Mouse (Mus musculus): ENCODE measurements around the gene Vps8. TPM values are rescaled to one million over a fixed set of nuclear protein-coding genes. Genes with fewer than 3 reads are reported as not detected.

Vps8 gene
- polyA plus RNA-seq, 2 experiments = 3.0 to 5.1 TPM

DNA sequence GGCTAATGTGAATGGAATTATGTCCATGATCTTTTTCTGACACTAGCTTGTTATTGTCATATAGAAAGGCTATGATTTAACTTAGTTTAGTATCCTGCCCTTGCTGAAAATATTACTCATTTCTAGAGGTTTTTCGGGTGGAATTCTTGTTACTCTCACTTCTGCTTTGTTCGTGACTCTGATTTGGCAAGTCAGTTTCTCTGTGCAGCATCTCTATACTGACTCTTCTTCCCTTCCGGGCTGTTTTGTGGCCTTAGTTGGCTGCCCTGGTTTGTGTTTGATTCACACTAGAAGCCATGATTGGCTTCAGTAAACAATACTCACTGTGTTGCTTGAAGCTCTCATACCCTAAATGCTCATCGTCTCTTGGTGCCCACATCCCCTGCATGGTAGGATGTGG is 207.7 kb downstream of the Vps8 start:
- ATAC-seq (ENCODE audit: insufficient read depth) (no peak), DNase-seq (ENCODE audit: low read depth in 3 of 3, low spot score in 3 of 3) (no peak)
- Histone ChIP-seq H3K4me1 (replicated peaks; ENCODE audit: control insufficient read depth in 2 of 2, insufficient read depth in 2 of 2, low read length in 1 of 2) (peaks cover 0 to 5% of the 10 kb centered on the region in 2 experiments; a peak in 2 of 4 replicates), H3K27ac (no peak overlapping the region), H3K9ac (replicated peaks) (no peak overlapping the region), H3K9me3 (ENCODE audit: control insufficient read depth, low read length) (no peaks in the 10 kb centered on the region), H3K4me3 (ENCODE audit: insufficient read depth in 1 of 2, low read depth in 2 of 2, low read length in 2 of 2) (no peak overlapping the region), H3K36me3 (replicated peaks; ENCODE audit: control insufficient read depth, insufficient read depth, low read depth) (no peaks in the 10 kb centered on the region), H3K4me2 (ENCODE audit: low read depth) (no peak overlapping the region), H3K27me3 (ENCODE audit: control insufficient read depth, insufficient read depth, low read length) (no peaks in the 10 kb centered on the region)
- no peak for TF ChIP-seq EP300 (IDR thresholded peaks at IDR 0.05; ENCODE audit: low read depth)
- no peak for TF ChIP-seq CTCF (IDR thresholded peaks at IDR 0.05; ENCODE audit: low read depth)
- WGBS (ENCODE audit: insufficient replicate concordance) = 62% methylated on average over 4 of the region's 4 CpGs

DNA sequence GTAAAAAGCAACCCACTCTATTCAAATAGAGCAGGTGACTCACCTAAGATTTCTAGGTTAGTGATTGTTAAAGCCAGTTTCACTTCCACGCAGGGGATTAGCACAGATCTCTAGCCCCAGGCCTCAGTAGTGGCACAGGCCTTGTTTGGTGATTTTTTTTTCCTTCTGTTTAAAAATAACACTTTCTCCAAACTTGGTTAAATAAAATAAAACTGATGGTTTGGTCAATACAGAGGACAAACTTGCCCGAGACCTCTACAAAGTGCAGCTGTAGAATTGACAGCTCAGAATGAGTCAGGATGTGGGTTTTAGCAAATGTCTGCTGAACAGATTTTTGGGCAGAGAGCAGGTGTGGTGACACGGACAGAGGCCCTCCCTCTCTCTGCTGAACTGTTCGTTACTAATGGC is 208.9 kb downstream of the Vps8 start:
- no peak overlapping the region for H3K9ac ChIP-seq (replicated peaks)
- no peak for DNase-seq (ENCODE audit: low read depth in 3 of 3, low spot score in 3 of 3)
- no peaks in the 10 kb centered on the region for H3K36me3 ChIP-seq (replicated peaks; ENCODE audit: control insufficient read depth, insufficient read depth, low read depth)
- H3K4me2 ChIP-seq (ENCODE audit: low read depth) = no peak overlapping the region
- no peak overlapping the region for H3K4me3 ChIP-seq (ENCODE audit: insufficient read depth in 1 of 2, low read depth in 2 of 2, low read length in 2 of 2)
- no peak overlapping the region for H3K27ac ChIP-seq
- peaks cover 0 to 5% of the 10 kb centered on the region in 2 experiments; a peak in 2 of 4 replicates for H3K4me1 ChIP-seq (replicated peaks; ENCODE audit: control insufficient read depth in 2 of 2, insufficient read depth in 2 of 2, low read length in 1 of 2)
- ATAC-seq (ENCODE audit: insufficient read depth) = no peak
- no peaks in the 10 kb centered on the region for H3K9me3 ChIP-seq (ENCODE audit: control insufficient read depth, low read length)
- H3K27me3 ChIP-seq (ENCODE audit: control insufficient read depth, insufficient read depth, low read length) = no peaks in the 10 kb centered on the region
- no peak for TF ChIP-seq CTCF (IDR thresholded peaks at IDR 0.05; ENCODE audit: low read depth)
- TF ChIP-seq EP300 (IDR thresholded peaks at IDR 0.05; ENCODE audit: low read depth) = no peak
- 57% methylated on average over 4 of the region's 4 CpGs for WGBS (ENCODE audit: insufficient replicate concordance)

DNA sequence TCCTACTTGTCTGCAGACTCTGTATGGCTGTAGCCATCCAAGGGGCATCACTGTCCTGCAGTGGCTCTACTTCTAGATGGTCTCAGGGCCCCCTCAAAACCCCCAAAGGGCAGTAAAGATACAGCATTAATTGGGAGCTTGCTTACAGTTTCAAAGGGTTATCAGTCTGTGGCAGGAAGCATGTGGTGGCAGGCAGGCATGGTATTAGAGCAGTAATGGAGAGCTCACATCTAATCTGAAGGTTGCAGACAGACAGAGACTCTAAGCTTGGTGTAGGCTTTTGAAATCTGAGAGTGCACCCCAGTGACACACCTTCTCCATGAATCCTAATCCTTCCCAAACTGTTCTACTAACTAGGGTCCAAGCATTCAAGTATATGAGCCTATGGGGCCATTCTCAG is 211.5 kb downstream of the Vps8 start:
- Histone ChIP-seq H3K9me3 (ENCODE audit: control insufficient read depth, low read length) (no peaks in the 10 kb centered on the region), H3K27me3 (ENCODE audit: control insufficient read depth, insufficient read depth, low read length) (no peaks in the 10 kb centered on the region), H3K4me3 (ENCODE audit: insufficient read depth in 1 of 2, low read depth in 2 of 2, low read length in 2 of 2) (no peak overlapping the region), H3K4me2 (ENCODE audit: low read depth) (no peak overlapping the region), H3K4me1 (replicated peaks; ENCODE audit: control insufficient read depth in 2 of 2, insufficient read depth in 2 of 2, low read length in 1 of 2) (peaks cover 0 to 7% of the 10 kb centered on the region in 2 experiments; a peak in 2 of 4 replicates), H3K9ac (replicated peaks) (no peak overlapping the region), H3K27ac (no peak overlapping the region), H3K36me3 (replicated peaks; ENCODE audit: control insufficient read depth, insufficient read depth, low read depth) (no peaks in the 10 kb centered on the region)
- TF ChIP-seq EP300 (IDR thresholded peaks at IDR 0.05; ENCODE audit: low read depth) = no peak
- TF ChIP-seq CTCF (IDR thresholded peaks at IDR 0.05; ENCODE audit: low read depth) = no peak
- ATAC-seq (ENCODE audit: insufficient read depth) = 0 out of 2 replicates have a peak, but pooled peaks have one; percentile 47
- DNase-seq (ENCODE audit: low read depth in 3 of 3, low spot score in 3 of 3) = no peak

DNA sequence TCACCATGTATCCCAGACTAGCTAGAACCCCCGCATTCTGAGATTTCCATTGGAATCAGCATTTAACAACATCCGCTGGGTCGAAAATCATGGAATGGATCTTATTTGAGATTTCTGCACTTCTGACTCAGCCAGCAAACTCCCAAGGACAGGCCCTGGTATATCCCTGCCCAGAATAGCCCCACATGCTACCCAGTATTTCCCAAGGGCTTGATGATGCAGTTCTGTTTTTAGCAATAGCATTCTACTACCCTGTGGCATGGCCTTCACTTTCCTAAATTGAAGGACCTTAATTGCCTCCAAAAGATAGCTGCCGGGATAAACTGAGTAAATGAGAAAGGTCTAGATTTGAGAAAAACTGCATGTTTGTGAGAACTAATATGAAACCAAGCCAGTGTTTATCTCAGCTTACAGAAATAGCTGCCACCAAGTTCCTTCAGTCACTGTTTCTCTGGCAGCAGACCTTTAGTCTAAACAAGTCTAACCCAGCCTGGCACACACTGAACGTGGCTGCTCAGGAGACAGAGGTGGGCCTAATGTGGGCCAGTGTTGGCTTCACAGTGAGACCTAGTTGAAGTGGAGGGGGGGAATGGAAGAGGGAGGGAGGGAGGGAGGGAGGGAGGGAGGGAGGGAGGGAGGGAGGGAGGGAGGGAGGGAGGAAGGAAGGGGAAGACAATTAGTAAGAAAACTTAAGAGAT is 213.4 kb downstream of the Vps8 start:
- H3K36me3 ChIP-seq (replicated peaks; ENCODE audit: control insufficient read depth, insufficient read depth, low read depth) = no peaks in the 10 kb centered on the region
- H3K9ac ChIP-seq (replicated peaks) = no peak overlapping the region
- WGBS (ENCODE audit: insufficient replicate concordance) = 68% methylated on average over 5 of the region's 5 CpGs
- H3K4me1 ChIP-seq (replicated peaks; ENCODE audit: control insufficient read depth in 2 of 2, insufficient read depth in 2 of 2, low read length in 1 of 2) = peaks cover 0 to 7% of the 10 kb centered on the region in 2 experiments; a peak in 2 of 4 replicates
- no peaks in the 10 kb centered on the region for H3K27me3 ChIP-seq (ENCODE audit: control insufficient read depth, insufficient read depth, low read length)
- H3K9me3 ChIP-seq (ENCODE audit: control insufficient read depth, low read length) = no peaks in the 10 kb centered on the region
- no peak overlapping the region for H3K4me3 ChIP-seq (ENCODE audit: insufficient read depth in 1 of 2, low read depth in 2 of 2, low read length in 2 of 2)
- TF ChIP-seq CTCF (IDR thresholded peaks at IDR 0.05; ENCODE audit: low read depth) (no peak), EP300 (IDR thresholded peaks at IDR 0.05; ENCODE audit: low read depth) (no peak)
- no peak overlapping the region for H3K4me2 ChIP-seq (ENCODE audit: low read depth)
- H3K27ac ChIP-seq = no peak overlapping the region
- no peak for DNase-seq (ENCODE audit: low read depth in 3 of 3, low spot score in 3 of 3)
- ATAC-seq (ENCODE audit: insufficient read depth) = no peak

DNA sequence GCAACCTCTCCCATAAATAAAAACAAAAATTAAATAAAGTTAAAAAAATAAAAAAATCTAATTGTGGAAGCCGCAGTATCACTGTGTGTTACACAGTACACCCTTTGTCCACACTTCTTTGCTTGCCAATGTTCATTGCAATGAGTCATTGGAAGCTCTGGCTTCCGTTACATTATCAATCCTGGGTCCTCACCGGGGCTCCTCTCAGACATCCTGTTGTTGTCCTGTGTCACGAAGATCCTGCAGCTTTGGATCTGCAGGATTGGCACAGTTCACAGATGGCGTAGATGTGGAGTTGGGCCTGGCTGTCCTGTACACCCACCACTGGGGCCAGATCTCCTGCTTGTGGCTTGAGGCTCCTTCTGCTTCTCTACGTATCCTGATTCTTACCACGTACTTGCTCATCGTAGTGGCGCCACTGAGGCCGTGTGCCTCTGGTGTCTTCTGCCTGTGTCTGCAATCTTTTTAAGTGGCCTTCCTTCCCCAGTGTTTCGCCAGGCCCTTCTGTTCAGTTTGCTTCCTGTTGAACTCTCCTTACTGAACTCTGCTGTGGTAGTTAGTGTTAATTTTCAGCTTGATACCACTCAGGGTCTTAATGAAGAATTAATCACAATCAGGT is 214.4 kb downstream of the Vps8 start:
- Histone ChIP-seq H3K27me3 (ENCODE audit: control insufficient read depth, insufficient read depth, low read length) (no peaks in the 10 kb centered on the region), H3K4me1 (replicated peaks; ENCODE audit: control insufficient read depth in 2 of 2, insufficient read depth in 2 of 2, low read length in 1 of 2) (peaks cover 0 to 13% of the 10 kb centered on the region in 2 experiments; a peak in 2 of 4 replicates), H3K9ac (replicated peaks) (no peak overlapping the region), H3K4me3 (ENCODE audit: insufficient read depth in 1 of 2, low read depth in 2 of 2, low read length in 2 of 2) (no peak overlapping the region), H3K9me3 (ENCODE audit: control insufficient read depth, low read length) (no peaks in the 10 kb centered on the region), H3K36me3 (replicated peaks; ENCODE audit: control insufficient read depth, insufficient read depth, low read depth) (no peaks in the 10 kb centered on the region), H3K4me2 (ENCODE audit: low read depth) (no peak overlapping the region), H3K27ac (no peak overlapping the region)
- 44% methylated on average over 11 of the region's 11 CpGs for WGBS (ENCODE audit: insufficient replicate concordance)
- ATAC-seq (ENCODE audit: insufficient read depth) (no peak), DNase-seq (ENCODE audit: low read depth in 3 of 3, low spot score in 3 of 3) (no peak)
- TF ChIP-seq CTCF (IDR thresholded peaks at IDR 0.05; ENCODE audit: low read depth) (no peak), EP300 (IDR thresholded peaks at IDR 0.05; ENCODE audit: low read depth) (no peak)
